Mouse (Mus musculus): ENCODE measurements around the gene Pde1a.

GRCm38 (mm10) chr2:79891760-79892570 lies 237.3 kb downstream of the Pde1a start:
- TF ChIP-seq MAX (IDR thresholded peaks at IDR 0.05; ENCODE audit: low read depth) (no peak), USF1 (IDR thresholded peaks at IDR 0.05; ENCODE audit: low read depth) (no peak), POLR2A (IDR thresholded peaks at IDR 0.05; ENCODE audit: insufficient read length, low read depth) (no peak), POLR2AphosphoS2 (IDR thresholded peaks at IDR 0.05; ENCODE audit: insufficient read length, low read depth) (no peak), TCF12 (IDR thresholded peaks at IDR 0.05; ENCODE audit: insufficient read depth, poor library complexity, severe bottlenecking) (no peak), E2F4 (IDR thresholded peaks at IDR 0.05; ENCODE audit: insufficient read depth) (no peak), REST (IDR thresholded peaks at IDR 0.05; ENCODE audit: insufficient read depth, insufficient read length) (no peak), MYOD1 (IDR thresholded peaks at IDR 0.05; ENCODE audit: control insufficient read depth in 1 of 3, insufficient read length in 2 of 3, low read depth in 2 of 3) (no peak), CEBPB (IDR thresholded peaks at IDR 0.05; ENCODE audit: insufficient read depth, poor library complexity, severe bottlenecking) (peak; percentile 76; the same call in 1 of the 2 replicates), TCF3 (IDR thresholded peaks at IDR 0.05; ENCODE audit: insufficient read length, low read depth) (no peak)
